Mouse (Mus musculus) forebrain, embryonic 16.5 days (tissue): ENCODE results near the gene Snx29. TPM values are rescaled to one million over a fixed set of nuclear protein-coding genes. Genes with fewer than 3 reads are reported as not detected.

ENCODE experiments used
- ATAC-seq: fragments of 200-750 bp; cut with Nextera tagmentation; 2 replicates; pipeline ENCODE4 v1.8.0; 2017; ENCODE audit warnings: mild to moderate bottlenecking, moderate library complexity
- H3K27ac ChIP-seq: fragments of 300-500 bp; sonication (generic); 2 replicates; pipeline ENCODE4 v1.5.1; 2014; ENCODE audit warnings: low read length, control low read depth
- H3K27me3 ChIP-seq: fragments of 300-500 bp; sonication (generic); replicated peaks from 2 replicates; pipeline ENCODE4 v1.6.1; 2014; ENCODE audit warnings: low read length; ENCODE audit not compliant: control insufficient read depth, insufficient read depth
- H3K36me3 ChIP-seq: fragments of 300-500 bp; sonication (generic); 2 replicates; pipeline ENCODE4 v1.6.1; 2014; ENCODE audit not compliant: control insufficient read depth, insufficient read depth
- H3K4me1 ChIP-seq: fragments of 300-500 bp; sonication (generic); replicated peaks from 2 replicates; pipeline ENCODE4 v1.6.1; 2014; ENCODE audit warnings: low read length; ENCODE audit not compliant: control insufficient read depth, insufficient read depth
- H3K4me2 ChIP-seq: fragments of 300-500 bp; sonication (generic); 2 replicates; pipeline ENCODE4 v1.6.1; 2014; ENCODE audit warnings: mild to moderate bottlenecking, low read length, control low read depth
- H3K4me3 ChIP-seq: fragments of 300-500 bp; sonication (generic); replicated peaks from 2 replicates; pipeline ENCODE4 v1.5.1; 2014; ENCODE audit warnings: mild to moderate bottlenecking, low read length, control low read depth
- H3K9ac ChIP-seq: fragments of 300-500 bp; sonication (generic); replicated peaks from 2 replicates; pipeline ENCODE4 v1.6.1; 2014; ENCODE audit warnings: low read depth, low read length, control low read depth
- H3K9me3 ChIP-seq: fragments of 300-500 bp; sonication (generic); 2 replicates; pipeline ENCODE4 v1.6.1; 2016; ENCODE audit warnings: low read length; ENCODE audit not compliant: control insufficient read depth
- WGBS: fragments of 180-500 bp; shearing (Covaris S2); extraction: QIAGEN DNeasy Blood & Tissue Kit; methylation state at CpG from one replicate; pipeline ENCODE4 v1.1.7; 2014; 5-methylcytosine and 5-hydroxymethylcytosine counted together
- polyA plus RNA-seq: library from polyadenylated mRNA; unstranded; fragments of >200 nt; fragmentation: Nextera tagmentation; extraction: Ambion mirVana; gene quantifications from 2 replicates; pipeline ENCODE4 v1.2.1, GENCODE M21; 2015

The Snx29 gene
- polyA plus RNA-seq, 1 experiment from 2014 or later: 18.5 TPM

GRCm38 (mm10) chr16:11746036-11746435 is 423.3 kb downstream of the Snx29 start:
- Histone ChIP-seq H3K9me3 (no peaks in the 10 kb centered on the region), H3K27me3 (no peaks in the 10 kb centered on the region), H3K4me2 (no peak overlapping the region), H3K27ac (no peak overlapping the region), H3K36me3 (no peaks in the 10 kb centered on the region), H3K4me3 (no peak overlapping the region), H3K9ac (no peak overlapping the region), H3K4me1 (no peaks in the 10 kb centered on the region)
- 96% methylated on average over 2 of the region's 2 CpGs for WGBS
- no peak for ATAC-seq

GRCm38 (mm10) chr16:11747867-11748266 is 425.2 kb downstream of the Snx29 start:
- Histone ChIP-seq H3K4me2 (no peak overlapping the region), H3K27me3 (no peaks in the 10 kb centered on the region), H3K27ac (no peak overlapping the region), H3K36me3 (no peaks in the 10 kb centered on the region), H3K9ac (no peak overlapping the region), H3K9me3 (no peaks in the 10 kb centered on the region), H3K4me3 (no peak overlapping the region), H3K4me1 (no peaks in the 10 kb centered on the region)
- ATAC-seq: no peak
- WGBS: 94% methylated on average over 5 of the region's 5 CpGs

- no peaks in the 10 kb centered on the region for H3K4me1 ChIP-seq
These were observed 426.4 kb downstream of the Snx29 start for GRCm38 (mm10) chr16:11749111-11749510.

GRCm38 (mm10) chr16:11750605-11751004 is 427.9 kb downstream of the Snx29 start:
- no peaks in the 10 kb centered on the region for H3K9me3 ChIP-seq
- no peaks in the 10 kb centered on the region for H3K27me3 ChIP-seq
- H3K9ac ChIP-seq: no peak overlapping the region
- H3K36me3 ChIP-seq: no peaks in the 10 kb centered on the region
- no peaks in the 10 kb centered on the region for H3K4me1 ChIP-seq
- no peak overlapping the region for H3K27ac ChIP-seq
- ATAC-seq: no peak
- H3K4me2 ChIP-seq: no peak overlapping the region
- H3K4me3 ChIP-seq: no peak overlapping the region

More at GRCm38 (mm10) chr16:11749111-11749510, 426.4 kb downstream of the Snx29 start:
- no peak overlapping the region for H3K4me3 ChIP-seq
- ATAC-seq: no peak
- H3K4me2 ChIP-seq: no peak overlapping the region
- H3K36me3 ChIP-seq: no peaks in the 10 kb centered on the region
- no peak overlapping the region for H3K9ac ChIP-seq
- 92% methylated on average over 3 of the region's 3 CpGs for WGBS
- no peaks in the 10 kb centered on the region for H3K27me3 ChIP-seq
- no peak overlapping the region for H3K27ac ChIP-seq
- H3K9me3 ChIP-seq: no peaks in the 10 kb centered on the region

GRCm38 (mm10) chr16:11752557-11752956 is 429.8 kb downstream of the Snx29 start:
- Histone ChIP-seq H3K36me3 (no peaks in the 10 kb centered on the region), H3K9ac (no peak overlapping the region), H3K27ac (no peak overlapping the region), H3K9me3 (no peaks in the 10 kb centered on the region), H3K4me3 (no peak overlapping the region), H3K27me3 (no peaks in the 10 kb centered on the region), H3K4me2 (no peak overlapping the region), H3K4me1 (no peaks in the 10 kb centered on the region)
- 91% methylated on average over 5 of the region's 5 CpGs for WGBS
- no peak for ATAC-seq

GRCm38 (mm10) chr16:11753466-11753865 is 430.8 kb downstream of the Snx29 start:
- 87% methylated on average over 2 of the region's 2 CpGs for WGBS
- no peaks in the 10 kb centered on the region for H3K27me3 ChIP-seq
- H3K4me2 ChIP-seq: no peak overlapping the region
- no peak for ATAC-seq
- no peak overlapping the region for H3K4me3 ChIP-seq
- H3K4me1 ChIP-seq: no peaks in the 10 kb centered on the region
- H3K27ac ChIP-seq: no peak overlapping the region
- H3K36me3 ChIP-seq: no peaks in the 10 kb centered on the region
- H3K9me3 ChIP-seq: no peaks in the 10 kb centered on the region
- no peak overlapping the region for H3K9ac ChIP-seq

- WGBS: 90% methylated on average over 2 of the region's 2 CpGs
- Histone ChIP-seq H3K27ac (no peak overlapping the region), H3K9me3 (no peaks in the 10 kb centered on the region), H3K4me3 (no peak overlapping the region), H3K4me1 (no peaks in the 10 kb centered on the region), H3K36me3 (no peaks in the 10 kb centered on the region), H3K4me2 (no peak overlapping the region), H3K27me3 (no peaks in the 10 kb centered on the region), H3K9ac (no peak overlapping the region)
- ATAC-seq: no peak
These were observed 431.4 kb downstream of the Snx29 start for GRCm38 (mm10) chr16:11754136-11754535.

- no peak for ATAC-seq
- H3K4me2 ChIP-seq: no peak overlapping the region
- no peaks in the 10 kb centered on the region for H3K4me1 ChIP-seq
- H3K27ac ChIP-seq: no peak overlapping the region
- no peaks in the 10 kb centered on the region for H3K9me3 ChIP-seq
- H3K9ac ChIP-seq: no peak overlapping the region
- H3K4me3 ChIP-seq: no peak overlapping the region
- WGBS: 83% methylated on average over 9 of the region's 9 CpGs
- no peaks in the 10 kb centered on the region for H3K27me3 ChIP-seq
- no peaks in the 10 kb centered on the region for H3K36me3 ChIP-seq
These were observed 432.8 kb downstream of the Snx29 start for GRCm38 (mm10) chr16:11755281-11756066.

GRCm38 (mm10) chr16:11756598-11757245 is 434.0 kb downstream of the Snx29 start:
- no peak for ATAC-seq
- no peaks in the 10 kb centered on the region for H3K9me3 ChIP-seq
- H3K27ac ChIP-seq: no peak overlapping the region
- H3K36me3 ChIP-seq: no peaks in the 10 kb centered on the region
- H3K4me1 ChIP-seq: no peaks in the 10 kb centered on the region
- H3K27me3 ChIP-seq: no peaks in the 10 kb centered on the region
- no peak overlapping the region for H3K4me3 ChIP-seq
- no peak overlapping the region for H3K9ac ChIP-seq
- WGBS: 71% methylated on average over 1 of the region's 1 CpGs
- H3K4me2 ChIP-seq: no peak overlapping the region
